Mouse (Mus musculus) c-Kit-positive CD71-positive TER-119-positive erythroid progenitor cells, embryonic 14.5 days (primary cell): ENCODE results near the gene Anxa1.

Experiments used
- DNase-seq: peaks from one replicate; pipeline ENCODE4 v3.0.0-alpha.2; 2013; ENCODE audit warnings: low spot score

Gene Anxa1

DNA sequence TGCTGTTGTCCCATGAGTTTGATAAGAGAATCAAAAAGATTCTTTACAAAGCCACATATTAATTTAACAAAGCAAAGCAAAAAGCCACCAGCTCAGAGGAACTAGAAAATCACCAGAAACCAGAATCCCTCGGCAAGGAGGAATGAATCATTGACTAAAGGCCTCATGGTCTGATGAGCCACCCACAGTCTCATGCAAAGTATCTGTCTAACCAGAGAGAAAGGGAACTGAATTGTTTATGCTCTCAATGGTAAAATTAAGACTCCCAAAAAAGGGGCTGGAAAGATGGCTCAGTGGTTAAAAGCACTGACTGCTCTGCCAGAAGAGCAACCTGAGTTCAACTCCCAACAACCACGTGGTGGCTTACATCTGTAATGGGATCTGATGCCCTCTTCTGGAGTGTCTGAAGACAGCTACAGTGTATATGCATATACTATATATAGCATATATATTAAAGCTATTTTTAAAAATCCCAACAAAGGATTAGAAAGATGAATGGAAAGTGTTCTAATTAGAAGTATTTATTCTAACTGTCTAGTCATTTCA is 9.5 kb downstream of the Anxa1 start:
- no peak for DNase-seq

DNA sequence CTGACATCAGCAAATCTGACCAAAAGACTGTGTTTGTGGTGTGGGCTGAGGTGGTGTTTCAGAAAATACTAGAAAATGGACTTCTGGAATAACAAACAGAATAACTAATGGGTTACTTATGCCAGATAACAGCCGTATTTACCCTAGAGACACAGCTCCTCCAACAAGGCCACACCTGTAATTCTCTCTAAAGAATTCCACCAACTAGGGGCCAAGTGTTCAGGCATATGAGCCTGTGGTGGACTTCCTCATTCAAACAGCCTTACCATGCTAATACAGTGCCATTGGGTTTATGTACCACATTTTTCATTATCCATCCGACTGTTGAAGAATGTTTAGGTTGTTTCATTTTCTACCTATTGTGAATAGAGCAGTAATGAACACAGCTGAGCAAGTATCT is 20.6 kb downstream of the Anxa1 start:
- DNase-seq: no peak

DNA sequence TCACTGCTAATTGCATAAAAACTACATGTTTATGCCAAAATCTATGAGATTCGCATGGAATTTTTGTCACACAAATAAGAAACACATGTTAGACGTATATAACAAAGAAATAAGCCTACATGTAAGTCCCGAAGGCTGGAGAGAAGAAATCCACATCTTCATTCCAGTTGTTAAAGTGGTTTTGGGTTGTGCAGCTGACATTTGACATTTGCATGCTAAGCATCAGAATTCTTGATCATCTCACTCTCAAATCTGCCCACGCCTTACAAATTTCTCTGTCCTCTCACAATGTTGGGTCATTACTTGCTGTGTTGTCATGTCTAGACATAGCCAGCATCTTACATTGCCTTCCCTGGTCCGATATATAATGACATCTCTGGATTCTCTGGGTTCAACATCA is 24.2 kb downstream of the Anxa1 start:
- no peak for DNase-seq

DNA sequence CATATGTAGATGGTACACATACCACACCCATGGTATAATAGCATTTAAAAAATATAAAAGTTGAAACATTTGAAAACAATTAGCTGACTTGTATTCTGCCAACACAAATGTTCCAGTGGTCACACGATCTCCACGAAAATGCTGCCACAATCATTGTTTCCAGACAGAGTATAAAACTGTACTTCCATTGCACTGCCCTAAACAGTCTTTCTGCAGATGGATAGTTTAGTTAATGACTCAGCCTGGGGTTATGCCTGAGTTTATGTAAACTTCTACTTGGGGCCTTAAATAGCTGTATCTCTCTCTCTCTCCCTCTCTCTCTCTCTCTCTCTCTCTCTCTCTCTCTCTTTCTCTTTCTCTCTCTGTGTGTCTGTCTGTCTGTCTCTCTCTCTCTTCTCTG is 24.7 kb downstream of the Anxa1 start:
- DNase-seq: no peak

DNA sequence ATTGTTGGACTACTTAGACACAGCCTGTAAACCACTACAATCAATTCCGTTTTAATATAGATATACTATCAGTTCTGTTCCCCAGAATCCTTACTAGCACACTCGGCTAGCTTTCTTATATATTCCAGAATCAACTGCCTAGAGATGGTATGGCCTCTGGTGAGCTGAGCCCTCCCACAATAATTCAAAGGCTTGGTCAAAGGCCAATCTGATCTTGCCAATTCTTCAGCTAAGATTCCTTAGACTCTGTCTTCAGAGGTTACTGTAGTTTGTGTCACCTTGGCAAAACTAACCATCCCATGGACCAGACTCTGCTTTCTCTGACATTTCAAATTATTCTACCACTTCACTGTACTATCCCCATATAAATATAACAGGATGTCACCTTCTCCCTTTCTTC is 25.4 kb downstream of the Anxa1 start:
- no peak for DNase-seq

DNA sequence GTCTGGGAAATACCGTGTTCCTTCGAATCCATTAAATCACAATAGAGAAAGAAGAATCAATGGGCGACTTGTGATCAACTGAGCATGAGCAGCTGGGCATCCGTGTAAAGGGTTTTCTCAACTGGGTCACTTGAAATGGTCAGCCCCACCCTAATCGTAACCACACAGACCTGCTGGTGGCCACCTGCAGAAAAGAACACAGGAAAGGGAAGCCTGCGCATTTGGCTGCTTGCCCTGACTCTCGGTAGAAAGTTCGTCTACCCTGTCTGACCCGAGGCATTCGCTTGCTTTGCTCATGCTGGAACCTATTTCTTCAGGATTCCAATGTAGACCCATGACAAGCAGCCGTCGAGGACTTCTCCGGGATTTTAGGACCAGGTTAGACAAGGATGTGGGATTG is 25.8 kb downstream of the Anxa1 start:
- DNase-seq: no peak

DNA sequence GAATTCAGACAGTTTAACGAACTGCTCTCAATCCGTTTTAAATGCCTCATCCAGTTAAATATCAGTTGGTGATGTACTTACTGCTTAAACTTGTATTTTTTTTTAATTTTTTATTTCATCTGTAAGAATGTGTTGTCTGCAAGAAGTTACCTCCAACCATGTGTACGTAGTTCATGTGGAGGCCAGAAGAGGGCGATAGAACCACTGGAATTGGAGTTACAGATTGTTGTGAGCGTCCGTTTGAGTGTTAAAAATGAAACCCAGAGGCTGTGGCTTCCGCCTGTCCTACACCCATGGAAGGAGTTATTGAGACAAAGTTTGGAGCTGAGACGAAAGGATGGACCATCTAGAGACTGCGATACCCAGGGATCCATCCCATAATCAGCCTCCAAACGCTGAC is 27.5 kb downstream of the Anxa1 start:
- DNase-seq: peak; percentile 22

DNA sequence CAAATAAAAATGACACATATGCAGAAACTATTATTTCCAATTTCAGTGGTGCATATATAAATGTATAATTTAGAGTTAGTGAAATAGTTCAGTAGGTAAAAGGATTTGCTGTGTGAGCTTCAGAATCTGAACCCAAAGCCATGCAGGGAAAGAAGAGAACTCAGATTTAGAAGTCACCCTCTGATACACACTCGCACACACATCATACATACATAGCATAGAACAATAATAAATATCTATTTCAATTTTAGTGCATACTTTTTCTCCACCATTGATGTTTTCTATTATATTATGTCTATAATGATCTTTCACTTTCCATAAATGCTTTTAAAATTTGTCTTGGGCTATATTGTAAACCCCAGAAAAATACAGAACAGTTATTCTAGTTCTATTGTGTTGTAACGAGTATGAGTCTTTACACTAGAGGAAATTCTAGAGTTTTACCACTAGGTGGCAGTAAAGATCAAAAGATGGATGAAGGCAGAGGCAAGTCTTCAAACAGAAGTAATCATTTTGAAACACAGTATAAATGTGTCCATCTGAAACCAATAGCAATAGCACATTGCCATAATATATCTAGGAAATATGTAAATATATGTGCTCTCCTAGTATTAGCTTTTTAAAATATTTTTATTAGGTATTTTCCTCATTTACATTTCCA is 28.7 kb downstream of the Anxa1 start:
- peak; percentile 17 for DNase-seq

DNA sequence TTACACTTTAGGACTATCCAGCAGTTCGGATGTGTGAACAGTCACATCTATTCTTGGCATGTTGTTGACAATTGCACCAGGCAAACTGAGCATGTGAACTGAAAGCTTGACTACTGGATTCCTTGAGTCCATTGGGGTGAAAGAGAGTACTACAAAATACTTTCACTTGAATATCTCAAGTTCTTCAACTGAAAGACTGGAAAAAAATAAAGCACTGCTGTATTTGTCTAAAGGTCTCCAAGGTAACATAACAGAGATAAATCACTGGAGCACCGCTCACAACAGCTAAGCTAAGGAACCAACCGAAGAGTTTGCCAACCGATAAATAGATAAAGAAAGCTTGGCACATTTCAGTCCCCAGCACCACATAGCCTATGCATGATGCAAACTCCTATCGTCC is 32.1 kb downstream of the Anxa1 start:
- DNase-seq: no peak

DNA sequence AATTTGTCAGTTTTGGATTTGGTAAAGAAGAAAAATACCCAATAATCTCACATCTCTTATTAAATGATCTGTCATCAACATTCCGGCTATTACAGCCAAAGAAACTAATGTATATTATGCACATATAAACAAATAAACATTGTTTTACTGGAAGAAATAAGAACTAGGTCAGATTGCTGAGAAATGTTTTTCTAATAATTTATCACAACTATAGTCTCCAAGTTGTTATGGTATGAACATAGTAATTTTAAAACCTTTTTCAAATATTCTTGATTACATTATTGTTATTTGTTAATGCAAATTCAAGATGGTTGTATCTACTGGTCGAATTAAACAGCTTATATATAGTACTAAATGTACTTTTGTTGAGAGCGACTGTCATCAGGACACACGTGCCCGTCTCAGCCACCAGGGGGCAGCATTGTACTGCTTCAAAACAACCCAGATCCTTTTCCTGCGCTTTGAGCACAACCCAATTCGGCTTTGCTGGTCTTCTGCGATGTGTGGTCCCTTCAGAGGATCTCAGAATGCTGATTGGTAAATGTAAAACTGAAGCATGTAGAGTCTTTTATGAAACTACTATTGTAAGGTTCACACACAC is 45.3 kb downstream of the Anxa1 start:
- peak; percentile 57 for DNase-seq

DNA sequence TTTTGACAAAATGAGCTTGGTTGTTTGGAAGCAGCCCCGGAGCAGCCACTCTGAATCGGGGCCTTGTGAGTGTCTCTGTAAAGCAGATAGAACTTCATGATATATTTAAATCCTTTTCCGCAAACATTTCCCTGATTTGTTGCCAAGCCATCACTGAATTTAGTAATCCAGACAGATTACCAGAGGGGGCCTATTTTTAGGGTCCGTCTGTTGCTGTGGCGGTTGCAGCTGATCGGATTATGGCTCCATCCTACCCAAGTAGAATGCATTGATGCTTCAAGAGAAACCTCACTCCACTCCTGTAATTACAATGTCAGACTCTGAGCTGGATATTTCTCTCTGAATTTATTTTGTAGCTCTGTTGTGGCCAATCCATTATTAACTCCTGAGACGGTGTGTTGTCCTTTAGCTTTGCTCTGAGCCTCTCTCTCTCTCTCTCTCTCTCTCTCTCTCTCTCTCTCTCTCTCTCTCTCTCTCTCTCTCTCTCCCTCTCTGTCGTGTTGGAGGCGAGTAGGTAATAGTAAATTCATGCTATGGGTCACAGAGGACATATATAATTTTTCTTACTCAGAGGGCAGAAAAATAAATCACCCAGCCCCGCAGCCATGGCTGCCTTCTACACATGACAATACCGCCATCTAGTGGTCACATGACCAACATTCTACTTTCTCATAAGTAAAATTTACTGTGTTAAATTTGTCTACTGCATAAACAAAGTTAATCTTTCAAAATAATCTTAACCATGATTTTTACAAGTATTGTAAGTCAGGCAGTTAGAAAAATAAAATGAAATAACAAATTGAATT is 46.0 kb downstream of the Anxa1 start:
- peak; percentile 41 for DNase-seq

DNA sequence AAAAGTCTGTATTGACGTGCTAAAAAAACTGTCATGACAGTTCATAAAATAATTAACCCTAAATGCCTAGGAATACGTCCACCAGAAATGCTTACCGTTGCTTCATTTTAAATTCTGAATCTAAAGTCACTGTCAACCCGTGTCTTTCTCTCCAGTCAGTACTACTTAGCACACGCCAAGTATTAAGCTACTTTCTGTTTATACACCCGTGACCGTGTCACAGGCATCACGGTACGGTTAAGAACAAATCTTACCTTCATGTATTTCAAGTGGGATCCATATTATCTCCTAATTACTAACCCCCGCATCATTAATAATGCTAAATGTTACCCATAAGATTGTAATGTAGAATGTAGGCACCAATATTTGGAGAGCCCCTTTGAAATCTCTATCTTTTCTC is 46.7 kb downstream of the Anxa1 start:
- no peak for DNase-seq
